Mouse (Mus musculus) embryonic stem cell, embryonic (primary cell): ENCODE data around the gene Gclm.

Experiments
- CTCF ChIA-PET, 4 experiments: fragments of 300-600 bp in 2 of 4; fragments of 350-600 bp in 2 of 4; sonication (Branson Sonifier 250); formaldehyde crosslinking; loops; one replicate each; lab custom pipeline; 2022; ENCODE audit warnings: inconsistent platforms in 2 of 4; lab: Charles Lee
- POLR2A ChIA-PET, 4 experiments: fragments of 300-600 bp in 2 of 4; fragments of 350-600 bp in 2 of 4; sonication (Branson Sonifier 250); formaldehyde crosslinking; loops; one replicate each; lab custom pipeline; 2022; ENCODE audit warnings: antibody characterized with exemption in 4 of 4, inconsistent platforms in 1 of 4; lab: Charles Lee

Gclm gene

DNA sequence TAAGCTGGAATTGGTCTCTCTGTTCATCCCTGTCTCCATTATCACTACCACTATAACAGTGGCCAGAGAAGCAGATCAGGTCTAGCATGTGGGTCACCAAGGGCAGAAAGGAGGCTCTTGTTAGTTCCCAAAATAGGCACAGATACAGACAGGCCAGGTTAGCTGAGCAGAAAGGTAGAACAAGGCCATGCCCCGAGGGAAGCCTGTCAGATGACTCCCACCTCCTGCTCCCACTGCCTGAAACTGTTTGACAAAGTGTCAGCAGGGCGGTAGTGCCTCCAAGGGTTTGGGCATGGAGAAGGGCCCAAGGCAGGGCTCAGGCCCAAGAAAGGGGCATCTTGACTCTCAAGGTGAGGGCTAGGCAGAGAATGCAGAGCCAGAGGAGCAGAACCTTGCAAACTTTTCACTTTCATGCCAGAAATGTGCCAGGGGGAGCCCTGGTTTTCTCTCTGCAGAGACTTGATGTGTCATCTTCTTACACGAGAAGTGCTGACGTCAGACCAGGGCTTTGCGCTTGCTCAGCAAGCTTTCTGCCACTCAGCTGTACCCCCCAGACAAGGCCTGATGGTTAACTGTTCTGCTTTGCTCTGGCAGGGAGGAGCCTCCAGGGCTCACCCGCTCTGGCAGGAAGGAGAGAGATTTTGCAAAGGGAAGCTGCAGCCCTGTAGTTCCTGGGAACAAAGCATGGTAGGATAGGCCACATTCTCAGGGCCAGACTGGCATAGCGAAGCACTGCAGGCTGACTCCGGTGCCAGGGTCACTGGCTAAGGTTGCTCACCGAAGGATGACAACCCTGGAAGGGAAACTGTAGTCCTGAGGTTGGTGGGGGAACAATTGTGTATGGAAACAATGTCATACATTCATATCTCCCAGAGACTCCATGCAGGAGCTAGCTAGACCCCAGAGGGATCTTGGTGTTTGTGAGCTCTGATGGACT, 55.9 kb downstream of the Gclm start:
- ChIA-PET POLR2A (interaction anchor here in 2 of 4 experiments (1.2 to 1.8 kb wide), 2 partner anchors 9 to 12 kb away, joined by 3 to 5 read pairs; no protein-coding TSS in a partner anchor), CTCF (interaction anchor here in 1 of 4 experiments (1.1 kb wide), 1 partner anchor 11 kb away, joined by 3 read pairs; no protein-coding TSS in a partner anchor)

DNA sequence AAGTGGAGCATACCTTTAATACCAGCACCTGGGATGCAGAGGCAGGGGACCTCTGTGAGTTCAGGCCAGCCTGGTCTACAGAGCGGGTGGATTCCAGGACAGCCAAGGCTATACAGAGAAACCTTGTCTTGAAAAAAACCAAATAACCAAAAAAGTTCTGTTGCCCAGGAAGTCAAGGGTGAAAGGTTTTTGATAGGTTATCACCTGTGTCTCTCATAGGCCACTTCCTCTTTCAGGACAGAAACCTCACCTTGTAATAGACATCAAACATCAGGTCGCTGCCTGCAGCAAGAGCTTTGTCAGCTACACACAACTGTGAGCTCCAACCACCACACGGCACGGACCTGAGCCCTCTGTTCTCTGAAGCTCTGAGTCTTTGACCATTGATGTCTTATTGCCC, 59.2 kb downstream of the Gclm start:
- POLR2A ChIA-PET, result interaction anchor here in 2 of 4 experiments (0.6 to 1.2 kb wide), 3 partner anchors 8 to 726 kb away, joined by 3 to 4 read pairs (median 4); no protein-coding TSS in a partner anchor

DNA sequence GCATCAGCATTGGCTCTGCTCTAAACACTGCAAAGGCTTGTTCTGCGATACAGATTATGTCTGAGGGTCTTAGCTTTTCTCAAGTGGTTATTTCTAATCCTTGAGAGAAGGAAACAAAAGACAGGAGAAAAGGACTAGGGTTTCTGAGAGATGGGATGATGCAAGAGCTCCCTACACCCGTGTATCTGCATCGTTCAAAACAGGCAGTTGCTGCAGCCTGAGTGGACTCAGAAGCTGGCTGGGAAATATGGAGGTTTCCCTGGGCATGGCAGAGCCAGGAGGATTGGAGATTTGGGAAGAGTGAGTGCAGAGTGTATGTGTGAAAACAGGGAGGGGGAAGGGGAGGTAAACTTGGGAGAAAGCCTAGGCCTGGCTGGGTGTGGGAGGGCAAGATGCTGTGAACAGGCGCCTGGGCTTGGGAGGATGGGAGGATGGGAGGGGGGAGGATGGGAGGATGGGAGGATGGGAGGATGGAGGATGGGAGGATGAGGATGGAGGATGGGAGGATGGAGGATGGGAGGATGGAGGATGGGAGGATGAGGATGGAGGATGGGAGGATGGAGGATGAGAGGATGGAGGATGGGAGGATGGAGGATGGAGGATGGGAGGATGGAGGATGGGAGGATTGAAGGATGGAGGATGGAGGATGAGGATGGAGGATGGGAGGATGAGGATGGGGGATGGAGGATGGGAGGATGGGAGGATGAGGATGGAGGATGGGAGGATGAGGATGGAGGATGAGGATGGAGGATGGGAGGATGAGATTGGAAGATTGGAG, 62.7 kb downstream of the Gclm start:
- CTCF ChIA-PET, result interaction anchor here in 3 of 4 experiments (0.6 to 1.3 kb wide), 5 partner anchors 186 to 982 kb away, joined by 3 to 8 read pairs (median 3); no protein-coding TSS in a partner anchor
- POLR2A ChIA-PET, result no interaction called here

More for the DNA sequence above, 59.2 kb downstream of the Gclm start:
- CTCF ChIA-PET, result no interaction called here

DNA sequence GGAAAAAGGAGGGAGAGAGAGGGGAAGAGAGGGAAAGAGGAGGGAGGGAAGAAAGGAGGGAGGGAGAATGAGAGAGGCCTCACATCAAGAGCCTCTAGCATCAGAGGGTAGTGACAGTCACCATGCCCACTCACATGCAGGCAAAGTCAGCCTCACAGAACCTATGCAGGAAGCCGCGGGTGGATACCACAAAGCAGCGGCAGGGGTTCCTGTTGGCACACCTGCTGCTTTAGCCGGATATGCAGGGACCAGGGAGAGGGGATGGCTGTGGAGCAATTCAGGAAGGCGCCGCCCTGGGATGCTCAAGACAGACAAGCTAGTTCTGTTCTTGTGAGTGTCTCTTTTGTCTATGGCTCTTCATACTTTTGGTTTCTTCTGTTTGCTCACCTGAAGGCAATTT, 63.6 kb downstream of the Gclm start:
- ChIA-PET CTCF (interaction anchor here (0.6 to 1.0 kb wide), 7 partner anchors 13 to 208 kb away, joined by 3 to 8 read pairs (median 4); no protein-coding TSS in a partner anchor), POLR2A (interaction anchor here in 1 of 4 experiments (0.9 to 1.3 kb wide), 4 partner anchors 12 to 213 kb away, joined by 3 to 7 read pairs (median 3); no protein-coding TSS in a partner anchor)

DNA sequence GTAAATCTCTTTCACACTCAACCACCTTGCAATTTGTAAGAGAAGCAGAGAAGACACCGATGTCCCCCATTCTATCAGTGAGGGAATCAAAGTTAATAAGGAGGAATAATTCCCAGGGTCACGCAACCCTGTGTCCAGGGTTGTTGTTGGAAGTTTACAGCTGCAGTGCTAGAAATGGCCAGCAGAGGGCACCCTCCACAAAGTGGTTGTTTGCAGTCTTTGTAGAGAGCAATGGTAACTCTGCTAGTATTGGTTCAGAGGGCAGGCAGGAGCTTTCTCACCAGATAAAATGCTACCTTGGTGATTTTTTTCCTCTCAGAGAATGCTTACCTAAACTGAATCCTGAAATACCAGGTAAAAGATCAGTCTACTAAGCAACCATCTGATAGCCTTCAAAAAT, 66.7 kb downstream of the Gclm start:
- POLR2A ChIA-PET, result interaction anchor here in 3 of 4 experiments (0.5 to 1.3 kb wide), 8 partner anchors 18 to 192 kb away, joined by 3 to 5 read pairs (median 3); partner anchors contain the start of gene Bcar3 (in 1 of the 3)
- CTCF ChIA-PET, result interaction anchor here (0.5 to 4.1 kb wide), 41 partner anchors 9 to 1150 kb away, joined by 3 to 56 read pairs (median 4); partner anchors contain the start of genes Bcar3 (in 1 of the 4) and Fnbp1l (in 1 of the 4)

DNA sequence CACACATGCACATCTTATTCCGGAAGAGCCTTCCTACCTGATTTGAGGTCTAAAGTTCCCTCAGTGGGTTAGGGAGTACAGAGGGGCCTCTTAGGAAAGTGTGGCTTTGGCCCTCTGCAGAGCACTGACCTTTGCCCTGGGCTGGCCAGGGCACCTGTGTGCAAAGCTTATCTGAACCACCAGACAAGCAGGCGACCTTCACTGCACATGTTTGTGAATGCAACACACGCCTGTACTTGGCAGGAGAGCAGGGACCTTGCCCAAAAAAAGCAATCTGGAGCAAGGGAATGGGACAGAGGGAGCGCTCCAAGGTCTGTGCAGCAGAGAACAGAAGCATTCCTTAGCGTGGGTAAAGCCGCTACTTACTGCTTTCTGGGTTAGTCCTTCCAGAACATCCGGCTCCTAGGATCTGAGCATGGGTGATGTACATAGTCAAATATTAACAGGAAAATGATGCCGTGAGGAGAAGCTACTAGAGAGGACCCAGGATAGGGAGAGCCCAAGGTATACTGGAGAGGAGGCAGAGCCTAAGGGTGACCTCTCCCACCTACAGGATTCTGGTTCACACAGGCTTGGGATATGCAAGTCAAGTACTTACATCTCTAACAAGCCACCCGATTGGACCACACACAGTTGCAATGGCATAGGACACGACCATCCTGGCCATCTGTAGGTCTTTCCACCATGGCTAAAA, 67.7 kb downstream of the Gclm start:
- ChIA-PET POLR2A (interaction anchor here in 2 of 4 experiments (1.0 to 1.6 kb wide), 3 partner anchors 11 to 191 kb away, joined by 3 to 5 read pairs (median 4); no protein-coding TSS in a partner anchor), CTCF (interaction anchor here in 3 of 4 experiments (0.9 to 4.1 kb wide), 5 partner anchors 150 to 252 kb away, joined by 3 to 56 read pairs (median 7); no protein-coding TSS in a partner anchor)

DNA sequence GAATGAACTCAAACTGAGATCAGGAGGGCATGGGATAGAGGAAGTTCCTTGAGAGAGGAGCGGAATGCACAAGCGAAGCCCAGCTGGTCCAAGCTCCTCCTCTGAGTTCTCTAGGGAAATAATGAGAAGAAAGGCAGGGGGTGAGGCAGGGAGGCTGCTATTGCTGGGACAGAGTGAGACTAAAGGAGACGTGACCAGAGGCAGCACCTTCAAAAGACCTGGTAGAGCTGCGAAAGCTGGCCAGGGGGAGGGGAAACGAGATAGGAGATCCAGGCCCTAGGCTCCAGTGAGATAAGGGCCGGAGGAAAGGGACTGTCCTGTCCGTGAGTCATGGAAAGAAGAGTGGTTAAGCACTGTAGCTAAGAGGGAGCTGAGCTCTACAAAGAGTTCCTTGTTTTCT, 68.6 kb downstream of the Gclm start:
- CTCF ChIA-PET, result interaction anchor here in 3 of 4 experiments (1.2 to 4.1 kb wide), 4 partner anchors 152 to 154 kb away, joined by 7 to 56 read pairs (median 9); no protein-coding TSS in a partner anchor
- POLR2A ChIA-PET, result interaction anchor here in 1 of 4 experiments (1.1 to 1.8 kb wide), 4 partner anchors 12 to 160 kb away, joined by 3 to 5 read pairs (median 4); no protein-coding TSS in a partner anchor

DNA sequence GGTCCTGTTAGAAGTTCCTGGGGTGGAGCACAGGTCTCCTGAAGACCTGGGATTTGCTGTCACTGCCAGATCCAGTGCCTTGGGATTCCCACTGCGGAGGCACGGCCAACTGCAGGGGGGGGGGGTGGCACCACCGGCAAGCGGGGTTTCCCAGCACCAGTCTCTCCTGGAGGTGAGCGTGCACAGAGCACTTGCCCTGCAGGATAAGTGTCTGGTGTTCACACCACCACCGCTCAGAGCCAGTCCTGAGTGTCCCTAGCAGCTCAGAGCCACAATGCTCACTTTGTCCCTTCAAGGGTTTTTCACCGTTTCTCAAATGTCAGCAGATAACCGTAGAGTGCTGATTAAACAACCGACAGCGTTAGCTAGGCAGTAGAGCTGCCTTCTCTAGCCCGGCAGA, 71.3 kb downstream of the Gclm start:
- ChIA-PET CTCF (interaction anchor here (0.5 to 1.7 kb wide), 7 partner anchors 130 to 323 kb away, joined by 3 to 10 read pairs (median 3); no protein-coding TSS in a partner anchor), POLR2A (interaction anchor here in 2 of 4 experiments (0.6 to 0.9 kb wide), 4 partner anchors 23 to 243 kb away, joined by 3 to 4 read pairs (median 3); partner anchors contain the start of genes Bcar3 (in 1 of the 2) and Dnttip2 (in 1 of the 2))

DNA sequence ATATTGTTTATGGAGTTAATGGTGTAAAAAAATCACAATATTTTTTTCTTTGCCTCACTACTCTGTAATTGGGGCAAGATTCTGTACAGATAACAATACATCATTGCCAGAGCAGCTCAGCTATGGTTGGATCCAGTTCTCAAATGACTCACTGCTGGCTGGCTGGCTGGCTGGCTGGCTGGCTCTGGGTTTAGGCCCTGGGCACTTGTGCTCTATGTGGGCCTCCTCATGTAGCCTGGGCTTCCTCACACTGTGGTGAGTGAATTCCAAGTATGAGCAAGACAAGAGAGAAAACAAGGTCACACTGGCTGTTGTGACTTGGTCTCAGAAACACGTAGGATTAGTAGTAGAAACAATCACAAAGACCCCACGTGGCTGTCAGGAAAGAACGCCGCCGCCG, 72.0 kb downstream of the Gclm start:
- CTCF ChIA-PET, result interaction anchor here in 3 of 4 experiments (0.5 to 1.7 kb wide), 4 partner anchors 131 to 150 kb away, joined by 3 to 10 read pairs (median 4); no protein-coding TSS in a partner anchor

More for the DNA sequence above, 72.0 kb downstream of the Gclm start:
- POLR2A ChIA-PET, result interaction anchor here in 3 of 4 experiments (0.6 to 0.9 kb wide), 4 partner anchors 23 to 1668 kb away, joined by 3 to 4 read pairs (median 3); partner anchors contain the start of genes Bcar3 (in 1 of the 3) and Dnttip2 (in 1 of the 3)
